Mouse (Mus musculus): ENCODE results near the gene Cacna1a. TPM values are rescaled to one million over a fixed set of nuclear protein-coding genes. Genes with fewer than 3 reads are reported as not detected.

Cacna1a gene
- polyA plus RNA-seq, 1 experiment from 2014 or later: 0.74 TPM

GRCm38 (mm10) chr8:84687003-84687704 is 298.9 kb downstream of the Cacna1a start:
- under 1% methylated on average over 61 of the region's 62 CpGs for WGBS (ENCODE audit: insufficient replicate concordance)
- Histone ChIP-seq H3K27me3 (no peaks in the 10 kb centered on the region), H3K4me3 (replicated peaks) (peak overlapping the region; percentile 99), H3K4me1 (replicated peaks) (peaks cover 79% of the 10 kb centered on the region), H3K9me3 (replicated peaks) (no peaks in the 10 kb centered on the region), H3K4me2 (peak overlapping the region; percentile 94), H3K9ac (peak overlapping the region; percentile 100), H3K36me3 (peaks cover 32% of the 10 kb centered on the region), H3K27ac (peak overlapping the region; percentile 96)
- ATAC-seq (ENCODE audit: low read depth) (peak; percentile 16), DNase-seq (no peak)

GRCm38 (mm10) chr8:84687705-84688100 is 299.5 kb downstream of the Cacna1a start, which contains the start of gene Nacc1:
Nacc1 (minus strand) TSS chr8:84687862.
- WGBS (ENCODE audit: insufficient replicate concordance): under 1% methylated on average over 37 of the region's 37 CpGs
- Histone ChIP-seq H3K9ac (peak within 1 kb of the TSS; percentile 100), H3K4me1 (replicated peaks) (peaks cover 74% of the 10 kb centered on the region), H3K27ac (peak within 1 kb of the TSS; percentile 96), H3K36me3 (peaks cover 32% of the 10 kb centered on the region), H3K9me3 (replicated peaks) (no peaks in the 10 kb centered on the region), H3K27me3 (no peaks in the 10 kb centered on the region), H3K4me2 (peak within 1 kb of the TSS; percentile 94), H3K4me3 (replicated peaks) (peak within 1 kb of the TSS; percentile 99)
- ATAC-seq (ENCODE audit: low read depth) (peak; percentile 80), DNase-seq (peak; percentile 86)

GRCm38 (mm10) chr8:84689091-84689915 is 301.1 kb downstream of the Cacna1a start:
- DNase-seq: peak; percentile 85
- no peaks in the 10 kb centered on the region for H3K27me3 ChIP-seq
- H3K9ac ChIP-seq: peak overlapping the region; percentile 100
- ATAC-seq (ENCODE audit: low read depth): peak; percentile 70
- WGBS (ENCODE audit: insufficient replicate concordance): under 1% methylated on average over 47 of the region's 47 CpGs
- H3K4me3 ChIP-seq (replicated peaks): peak overlapping the region; percentile 99
- peak overlapping the region; percentile 94 for H3K4me2 ChIP-seq
- peaks cover 59% of the 10 kb centered on the region for H3K4me1 ChIP-seq (replicated peaks)
- peaks cover 34% of the 10 kb centered on the region for H3K36me3 ChIP-seq
- peak overlapping the region; percentile 96 for H3K27ac ChIP-seq
- H3K9me3 ChIP-seq (replicated peaks): no peaks in the 10 kb centered on the region

Other genes starting within 250 kb of the Cacna1a start
- gene Cc2d1a, start 240.5 kb upstream of the Cacna1a start, polyA plus RNA-seq (2015; fragmentation: Nextera tagmentation; extraction: Ambion mirVana): 5.4 and 6.2 TPM in 2 replicates
- 0.13 and 0.25 TPM in 2 replicates for gene 4930432K21Rik, start 240.4 kb upstream of the Cacna1a start, polyA plus RNA-seq (2015; fragmentation: Nextera tagmentation; extraction: Ambion mirVana)
- gene Nanos3, start 203.2 kb upstream of the Cacna1a start, polyA plus RNA-seq (2015; fragmentation: Nextera tagmentation; extraction: Ambion mirVana): 0.28 and 0.34 TPM in 2 replicates
- 2.1 and 2.2 TPM in 2 replicates for gene Zswim4, start 151.4 kb upstream of the Cacna1a start, polyA plus RNA-seq (2015; fragmentation: Nextera tagmentation; extraction: Ambion mirVana)
- 229 and 245 TPM in 2 replicates for gene D8Ertd738e, start 138.7 kb upstream of the Cacna1a start, polyA plus RNA-seq (2015; fragmentation: Nextera tagmentation; extraction: Ambion mirVana)
- 41.2 and 48.4 TPM in 2 replicates for gene Mri1, start 131.1 kb upstream of the Cacna1a start, polyA plus RNA-seq (2015; fragmentation: Nextera tagmentation; extraction: Ambion mirVana)
- gene Ccdc130, start 118.1 kb upstream of the Cacna1a start, polyA plus RNA-seq (2015; fragmentation: Nextera tagmentation; extraction: Ambion mirVana): 8.8 and 9.1 TPM in 2 replicates

Measured in liver, embryonic 13.5 days (tissue).